Mouse (Mus musculus) frontal cortex, postnatal 14 days (tissue): ENCODE measurements around the gene M1ap.
A peak's percentile ranks its signal among the peaks of the same experiment; 100 is the strongest.

ENCODE experiments used
- DNase-seq, 2 experiments: peaks; one replicate each; pipeline ENCODE4 v3.0.0; 2022; ENCODE audit warnings: low spot score in 2 of 2

M1ap gene

DNA sequence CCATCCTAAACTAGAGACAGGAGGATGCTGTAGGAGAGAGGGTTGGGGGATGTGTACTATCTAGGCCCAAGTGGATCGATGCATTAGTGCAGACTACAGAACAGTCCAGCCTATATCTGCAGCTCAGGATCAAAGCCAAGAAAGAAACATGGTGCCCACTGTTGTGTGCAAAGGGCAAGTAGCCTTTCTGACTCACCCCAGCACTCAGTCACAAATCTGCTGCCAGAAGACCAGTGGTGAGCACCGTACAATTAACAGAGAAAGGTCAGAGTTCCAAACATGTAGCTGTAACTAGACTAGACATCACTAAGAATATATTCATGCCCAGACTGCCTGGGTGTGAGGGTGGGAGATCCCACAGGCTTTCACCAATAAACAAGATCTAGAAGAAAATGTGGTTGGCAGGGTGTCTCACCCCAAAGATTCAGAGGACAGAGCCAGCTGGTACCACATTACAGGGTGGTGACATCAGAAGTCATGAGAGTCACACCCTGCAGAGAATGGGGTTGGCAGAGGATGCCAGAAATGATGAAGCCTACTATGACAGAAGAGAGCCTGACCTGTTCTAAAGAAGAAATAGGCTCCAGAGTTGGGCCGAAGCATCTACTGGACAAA is 12.0 kb upstream of the M1ap start:
- no peak for DNase-seq

DNA sequence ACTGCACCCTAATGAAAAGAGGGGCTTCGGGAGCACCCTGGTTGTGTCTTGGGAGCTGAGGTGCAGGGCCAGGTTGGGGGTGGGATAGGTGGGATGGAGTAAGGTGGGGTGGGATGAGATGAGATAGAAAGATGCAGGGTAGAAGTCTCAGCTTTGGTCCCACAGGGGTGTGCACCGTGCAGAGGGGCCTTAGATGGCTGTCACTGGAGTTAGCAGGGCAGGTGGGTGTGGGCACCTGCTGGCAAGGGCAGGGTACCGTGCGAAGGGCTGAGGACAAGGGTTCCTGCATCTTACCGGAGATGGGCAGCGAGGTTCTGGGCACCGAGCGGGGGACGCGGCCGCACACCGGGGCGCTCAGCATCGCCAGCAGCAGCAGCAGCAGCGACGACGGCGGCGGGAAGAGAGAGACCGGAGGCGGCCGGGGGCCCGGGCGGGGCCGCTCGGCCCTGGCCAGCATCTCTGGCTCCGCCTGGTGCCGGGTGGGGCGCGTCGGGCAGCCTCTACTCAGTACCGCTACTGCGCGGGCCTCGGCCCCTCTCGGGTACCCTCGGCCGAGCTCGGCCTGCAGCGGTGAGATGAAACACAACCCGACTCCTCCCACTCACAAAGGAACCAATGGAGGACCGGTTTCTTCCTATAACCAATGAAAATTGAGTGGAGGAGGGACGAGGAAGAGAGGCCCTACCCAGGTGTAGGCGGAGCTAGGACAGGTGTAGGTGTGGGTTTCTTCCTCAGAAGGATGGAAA is 7.4 kb upstream of the M1ap start, which contains the start of gene Sema4f:
Gene Sema4f, minus strand, starts transcription at position 603 of the 746 bp plus-strand sequence.
- DNase-seq, result peak; percentile 61 to 74

DNA sequence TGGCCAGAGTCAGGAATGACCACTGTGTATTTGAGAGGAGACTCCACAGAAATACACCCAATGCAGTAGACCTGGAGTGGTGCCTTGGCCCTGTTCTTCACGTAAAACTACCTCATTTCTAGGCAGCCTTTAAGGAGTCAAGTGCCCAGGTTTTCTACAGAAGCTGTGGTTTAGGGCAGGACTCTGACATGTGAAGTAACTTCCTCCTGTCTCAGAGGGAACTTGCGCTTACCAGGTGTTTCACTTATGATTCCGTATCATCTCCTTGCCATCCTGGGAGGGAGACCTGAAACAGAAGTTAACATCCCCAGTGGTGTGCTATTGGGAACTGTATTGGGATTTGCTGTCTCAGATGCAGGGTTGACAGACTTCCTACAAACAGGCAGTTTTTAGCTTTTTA is 5.9 kb upstream of the M1ap start:
- no peak for DNase-seq

DNA sequence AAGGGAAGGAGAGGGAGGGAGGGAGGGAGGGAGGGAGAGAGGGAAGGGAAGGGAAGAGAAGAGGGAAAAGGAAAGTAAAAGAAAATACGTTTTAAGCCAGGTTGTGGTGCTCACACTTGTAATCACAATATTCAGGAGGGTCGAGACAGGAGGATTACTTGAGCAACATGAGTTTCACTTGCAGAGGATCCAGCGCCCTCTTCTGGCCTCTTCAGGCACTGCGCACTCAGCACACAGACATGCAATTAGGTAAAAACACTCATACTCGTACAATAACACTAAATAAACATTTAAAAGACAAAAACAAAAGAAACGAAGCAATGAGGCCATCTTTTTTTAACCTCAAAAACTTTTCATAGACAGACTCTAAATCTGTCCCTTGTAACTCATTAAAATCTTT is 952 bp upstream of the M1ap start:
- no peak for DNase-seq

DNA sequence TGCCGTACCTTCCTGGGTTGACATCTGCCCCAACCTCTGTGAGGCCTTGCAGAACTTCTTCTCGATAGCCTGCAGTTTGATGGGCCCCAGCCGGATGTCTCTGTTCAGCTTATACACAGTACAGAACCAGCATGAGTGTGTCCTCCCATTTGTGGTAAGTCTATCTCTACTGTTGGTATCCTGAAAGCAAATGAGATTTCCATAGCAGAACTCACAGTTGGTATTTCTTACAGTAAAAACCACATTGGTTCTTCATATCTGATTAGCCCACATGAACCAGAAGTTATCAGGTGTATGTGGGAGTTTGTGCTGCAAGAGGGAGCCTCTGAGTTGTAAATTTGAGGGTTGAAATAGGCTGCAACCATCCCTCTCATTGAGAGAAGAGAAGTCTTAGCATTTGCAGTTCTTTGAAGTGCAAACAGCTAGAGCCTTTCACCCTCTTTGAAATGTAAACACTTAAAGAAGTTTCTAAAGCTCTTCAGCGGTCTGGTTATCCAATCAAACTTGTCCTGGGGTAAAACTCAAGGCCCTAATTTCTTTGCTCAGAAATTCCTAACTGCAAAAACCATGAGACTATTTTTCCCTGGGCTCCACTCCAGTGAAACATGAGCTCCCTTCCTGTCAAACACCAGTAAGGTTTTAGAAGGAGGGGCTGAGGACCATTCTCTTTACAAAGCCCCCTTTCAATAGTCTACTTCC is 10.0 kb downstream of the M1ap start:
- no peak for DNase-seq

DNA sequence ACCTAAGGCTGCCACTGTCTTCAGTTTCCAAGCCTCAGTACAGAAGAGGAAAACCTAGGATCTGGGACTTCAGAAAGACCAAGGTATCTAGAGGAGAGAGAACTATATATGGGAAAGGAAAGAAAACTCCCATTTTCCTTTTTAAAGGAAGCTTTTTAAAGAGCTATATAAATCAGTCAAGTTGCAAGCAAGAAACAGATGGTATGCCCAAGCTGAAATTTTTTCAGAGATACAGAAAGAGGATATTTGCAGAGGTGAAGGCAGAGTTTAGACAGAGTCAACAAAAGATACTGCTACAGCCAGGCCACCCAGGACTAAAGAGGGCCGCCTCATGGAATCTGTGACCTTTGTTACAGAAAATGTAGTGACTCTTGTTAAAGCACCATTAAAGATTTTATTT is 15.0 kb downstream of the M1ap start:
- no peak for DNase-seq

DNA sequence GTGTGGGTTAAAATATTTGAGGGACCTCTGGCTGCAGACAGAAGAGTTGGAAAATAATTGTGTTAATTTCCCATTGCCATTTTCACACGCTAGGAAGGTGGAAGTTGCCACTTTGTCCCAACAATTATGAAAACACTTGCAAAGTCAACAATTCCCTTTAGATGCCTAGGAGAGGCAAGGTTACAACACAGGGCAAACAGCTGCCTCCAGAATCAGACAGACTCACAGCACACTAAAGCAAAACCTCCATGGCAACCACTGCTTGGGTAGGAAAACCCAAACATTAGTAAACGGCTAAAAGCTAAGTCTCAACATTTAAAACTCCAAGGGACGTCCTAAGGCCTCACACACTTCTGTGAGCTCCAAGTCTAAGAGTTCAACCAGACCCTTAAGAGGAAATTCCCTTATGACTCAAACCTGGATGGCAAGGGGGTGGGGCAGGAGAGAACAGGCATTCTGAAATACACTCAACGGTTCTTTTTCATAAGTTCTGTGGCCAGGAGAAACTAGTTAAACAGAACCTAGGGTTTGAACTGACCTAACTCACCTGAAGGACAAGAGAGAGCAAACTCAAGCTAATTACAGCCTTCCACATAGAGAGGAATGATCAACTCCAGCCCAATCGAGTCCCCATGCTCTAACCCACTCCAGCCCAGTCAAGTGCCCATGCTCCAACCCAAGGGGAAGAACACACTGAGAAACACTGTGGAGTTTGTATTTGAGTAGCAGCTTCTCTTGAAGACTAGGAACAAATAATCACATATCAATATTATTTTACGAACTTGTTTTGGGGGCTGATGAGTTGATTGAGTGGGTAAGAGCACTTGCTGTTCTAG is 22.8 kb downstream of the M1ap start:
- no peak for DNase-seq

DNA sequence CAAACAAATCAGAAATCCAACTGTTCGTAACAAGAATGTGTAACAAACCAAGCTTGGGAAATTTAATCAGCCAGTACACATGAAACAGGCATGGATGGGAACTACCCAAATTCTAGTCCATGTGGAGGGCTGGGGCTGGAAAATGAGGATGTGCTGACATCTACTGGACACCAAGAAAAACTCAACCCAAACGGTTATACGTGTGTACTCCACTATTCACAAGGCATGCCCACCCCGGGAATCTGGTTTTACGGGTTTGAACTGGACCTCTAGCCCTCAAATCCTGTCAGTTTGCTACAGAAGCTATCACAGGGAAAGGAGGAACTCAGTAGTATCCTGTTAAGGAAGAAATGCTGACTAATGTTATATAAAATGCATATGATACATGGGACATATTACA is 24.3 kb downstream of the M1ap start:
- DNase-seq, result peak; percentile 32 to 58

DNA sequence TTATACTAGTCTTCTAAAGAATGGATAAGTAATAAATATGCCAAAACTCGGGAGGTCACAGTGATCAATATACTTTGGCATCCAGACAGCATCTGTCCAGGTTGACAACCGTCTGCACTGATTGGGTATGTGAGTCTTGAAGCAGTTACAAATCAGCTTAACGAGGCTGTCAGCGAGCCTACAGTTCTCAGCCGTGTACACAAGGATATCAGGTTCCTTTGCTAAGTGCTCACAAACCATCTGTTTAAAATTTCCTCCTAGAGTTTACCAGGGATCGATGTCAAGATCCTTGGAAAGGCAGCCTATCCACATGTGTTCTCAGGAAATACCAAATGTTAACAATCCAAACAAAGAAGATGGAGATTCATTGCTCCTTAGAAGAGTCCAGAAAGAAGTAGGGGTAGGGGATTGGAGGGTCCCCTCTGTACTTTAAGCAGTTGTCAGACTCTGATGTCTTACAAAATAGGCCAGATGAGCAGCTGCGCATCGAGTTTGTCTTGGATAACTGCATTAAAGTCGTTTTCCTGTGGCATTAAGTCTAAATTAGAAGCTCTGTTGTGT is 40.8 kb downstream of the M1ap start:
- DNase-seq, result no peak

DNA sequence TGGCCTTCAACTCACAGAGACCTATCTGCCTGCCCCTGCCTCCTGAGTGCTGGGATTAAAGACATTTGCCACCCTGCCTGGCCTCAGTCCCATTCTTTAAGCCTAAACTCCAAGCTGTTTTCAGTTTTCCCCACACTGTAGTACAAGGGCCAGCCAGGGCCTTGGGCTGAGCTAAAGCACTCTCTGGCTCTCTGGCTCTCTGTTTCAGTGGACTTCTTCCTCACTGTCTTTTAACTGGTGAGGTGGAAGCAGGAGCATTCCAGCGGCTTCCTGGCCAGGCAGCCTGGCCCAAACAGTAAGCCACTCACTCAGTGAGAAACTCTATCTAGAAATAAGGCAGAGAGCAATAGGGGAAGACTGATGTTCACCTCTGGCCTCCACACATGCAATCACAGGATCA is 47.0 kb downstream of the M1ap start:
- no peak for DNase-seq

DNA sequence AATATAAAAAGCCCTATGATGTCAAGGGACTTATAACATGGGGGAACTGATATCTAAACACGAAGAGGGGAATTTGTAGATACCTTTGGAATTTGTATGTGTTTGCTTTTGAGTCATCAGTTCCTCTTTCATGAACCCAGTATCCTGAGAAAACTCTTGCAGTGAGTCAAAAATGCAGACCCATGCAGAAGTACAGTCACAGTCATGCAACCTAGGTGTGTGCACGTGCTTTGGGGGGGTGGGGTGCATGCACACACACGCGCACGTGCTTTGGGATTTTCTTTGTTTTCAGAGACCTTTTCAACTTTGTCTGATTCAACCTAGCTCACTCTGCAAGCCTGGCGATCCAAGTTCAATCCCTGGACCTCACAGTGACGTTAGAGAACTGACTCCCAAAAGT is 47.7 kb downstream of the M1ap start:
- DNase-seq, result no peak

DNA sequence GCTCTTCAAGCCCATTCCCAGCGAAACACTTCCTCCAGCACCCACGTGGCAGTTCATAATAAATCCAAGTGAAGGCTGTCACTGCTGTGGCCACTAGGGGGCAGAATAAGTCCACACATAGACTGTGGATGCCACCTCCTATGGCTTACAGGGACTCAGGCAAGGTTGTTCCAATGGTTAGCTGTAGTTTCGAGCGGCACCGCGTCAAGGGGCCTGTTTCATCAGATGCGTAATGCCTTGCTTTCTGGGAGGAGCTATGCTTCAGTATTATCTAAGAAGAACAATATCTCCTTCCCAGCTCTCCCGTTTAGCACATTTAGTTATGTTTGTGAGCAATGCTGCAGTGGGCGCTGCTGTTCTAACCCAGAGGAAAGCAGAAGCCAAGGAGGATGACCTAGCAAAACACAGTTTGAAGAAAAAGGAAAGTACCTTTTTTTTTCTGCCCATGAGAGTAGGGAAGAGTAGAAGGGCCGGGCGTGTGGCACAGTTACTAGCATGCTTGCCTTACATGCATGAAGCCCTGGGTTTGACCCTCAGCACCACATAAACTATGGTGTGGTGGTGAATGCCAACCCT is 50.1 kb downstream of the M1ap start:
- peak; percentile 88 to 92 for DNase-seq

DNA sequence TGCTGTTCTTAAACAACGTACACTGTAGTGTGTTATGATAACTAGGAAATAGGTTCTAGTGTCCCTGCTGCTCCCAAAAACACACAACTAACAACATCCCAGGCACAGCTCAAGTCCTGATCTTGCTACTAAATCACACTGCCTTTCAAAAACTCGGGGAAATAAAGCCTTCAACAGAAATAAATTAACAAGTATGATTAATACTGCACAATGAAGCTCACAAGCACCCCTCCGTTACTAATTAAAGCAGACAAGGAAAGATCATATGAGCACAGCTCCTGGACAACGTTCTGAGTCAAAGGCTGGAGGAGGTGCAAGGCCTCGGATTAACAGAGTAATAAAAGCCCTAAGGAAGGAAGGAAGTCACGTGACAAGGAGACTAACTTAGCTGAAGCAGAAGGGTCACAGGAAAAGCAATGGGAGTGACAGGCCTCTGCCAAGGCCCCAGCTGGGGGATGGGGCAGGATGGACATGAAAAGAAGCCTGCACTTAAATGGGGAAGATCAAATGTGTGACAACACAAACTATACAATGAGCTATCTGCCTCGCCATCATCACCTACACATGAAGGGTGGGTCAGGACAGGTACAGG is 50.9 kb downstream of the M1ap start:
- DNase-seq, result peak in 1 of 2 experiments; percentile 30

DNA sequence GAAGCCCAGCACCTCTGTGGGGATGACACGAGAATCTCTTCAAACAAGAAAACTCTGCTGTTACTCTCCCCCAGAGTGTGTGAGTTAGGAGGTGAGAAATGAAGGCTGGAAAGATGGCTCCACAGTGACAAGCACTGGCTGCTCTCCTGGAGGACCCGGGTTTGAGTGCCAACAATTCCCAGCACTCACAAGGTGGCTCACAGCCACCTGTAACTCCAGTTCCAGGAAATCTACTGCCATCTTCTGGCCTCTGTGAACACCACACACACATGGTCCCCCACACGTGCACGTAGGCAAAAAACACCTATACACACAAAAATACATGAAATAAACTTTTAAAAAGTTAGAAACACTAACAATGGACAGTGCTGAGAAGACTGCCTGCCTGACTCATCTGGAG is 51.6 kb downstream of the M1ap start:
- no peak for DNase-seq

DNA sequence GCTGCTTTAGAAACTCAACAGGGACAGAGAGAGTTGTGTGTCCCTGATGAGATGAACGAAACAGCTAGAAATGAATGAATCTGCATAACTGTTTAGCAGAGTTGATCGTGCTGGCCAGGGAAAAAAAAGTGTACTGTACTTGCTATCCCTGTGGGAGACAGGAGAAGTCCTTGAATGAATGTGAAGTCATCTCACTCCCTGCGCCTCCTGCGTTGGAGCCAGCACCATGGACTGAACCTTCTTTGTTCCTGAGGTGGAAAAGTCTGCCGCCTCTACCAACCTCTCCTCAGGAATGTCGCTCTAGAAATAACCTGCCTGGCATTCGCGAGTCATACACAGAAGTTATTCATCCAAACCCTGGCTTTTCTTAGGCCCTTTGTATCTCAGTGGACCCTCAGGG is 53.3 kb downstream of the M1ap start:
- no peak for DNase-seq

DNA sequence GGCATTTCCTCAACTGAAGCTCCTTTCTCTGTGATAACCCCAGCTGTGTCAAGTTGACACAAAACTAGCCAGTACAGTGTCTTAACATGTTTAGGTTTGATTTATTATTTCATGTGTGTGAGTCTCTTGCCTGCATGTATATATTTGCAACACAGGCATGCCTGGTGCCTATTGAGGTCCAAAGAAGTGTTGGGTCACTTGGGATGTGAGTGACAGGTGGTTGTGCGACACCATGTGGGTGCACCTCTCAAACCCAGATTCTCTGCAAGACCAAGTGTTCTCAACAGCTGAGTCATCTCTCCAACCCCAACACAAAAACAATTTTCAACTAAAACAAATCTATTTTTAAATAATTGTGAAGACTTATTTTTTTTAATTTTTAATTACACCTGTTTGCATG is 56.4 kb downstream of the M1ap start:
- no peak for DNase-seq

DNA sequence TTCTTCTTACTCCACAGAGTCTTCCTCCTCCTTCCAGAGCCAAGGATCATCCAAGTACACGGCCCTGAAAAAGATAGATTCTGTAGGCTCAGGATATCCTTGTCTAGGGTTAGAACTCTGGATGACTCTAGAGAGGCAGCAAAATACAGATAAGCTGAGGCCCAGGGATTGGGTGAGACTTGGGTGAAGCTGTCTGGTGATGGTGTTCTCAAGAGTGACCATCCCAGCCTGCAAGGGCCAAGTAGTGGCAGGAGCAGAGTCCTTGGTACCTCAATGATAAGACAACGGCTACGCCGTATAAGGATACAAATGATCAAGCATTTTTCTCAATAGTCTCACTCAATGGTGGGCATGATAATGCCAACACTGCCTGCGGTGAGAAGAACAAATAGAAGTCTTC is 57.1 kb downstream of the M1ap start:
- no peak for DNase-seq

DNA sequence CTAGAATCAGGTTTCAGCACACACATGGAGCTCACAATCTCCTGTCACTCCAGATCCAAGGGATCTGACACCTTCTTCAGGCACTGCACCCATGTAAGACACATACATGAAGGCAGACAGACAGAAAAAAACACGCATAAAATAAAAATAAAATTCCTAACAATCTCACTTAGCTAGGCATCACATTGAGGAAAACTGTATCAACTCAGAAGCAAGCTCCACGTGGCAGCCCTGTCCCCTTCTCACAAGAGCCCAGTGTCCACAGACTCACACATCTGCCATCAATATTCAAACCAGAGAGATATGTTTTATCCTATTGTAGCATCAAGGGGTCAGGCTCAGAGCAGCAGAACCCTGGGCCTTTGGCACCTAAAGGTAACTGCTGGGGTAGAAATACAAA is 57.6 kb downstream of the M1ap start:
- DNase-seq, result no peak

DNA sequence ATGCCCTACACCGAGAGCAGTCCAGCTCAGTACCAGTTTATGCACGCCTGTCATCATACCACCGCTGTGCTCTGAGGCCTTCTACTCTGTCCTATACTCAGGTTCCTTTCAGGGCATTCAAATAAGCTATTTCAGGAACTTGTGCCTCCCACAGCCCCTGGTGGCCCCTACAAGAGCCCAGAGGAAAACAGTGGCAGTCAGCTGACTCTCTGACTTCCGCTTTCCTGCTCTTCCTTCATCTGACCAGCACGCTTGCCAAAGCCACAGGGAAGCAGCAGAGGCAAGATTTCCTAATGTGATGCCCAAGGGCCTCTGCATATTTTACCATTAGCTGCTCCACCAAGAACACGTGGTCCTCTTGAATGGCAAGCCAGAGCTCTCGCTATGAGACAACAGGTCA is 58.2 kb downstream of the M1ap start:
- DNase-seq, result no peak

DNA sequence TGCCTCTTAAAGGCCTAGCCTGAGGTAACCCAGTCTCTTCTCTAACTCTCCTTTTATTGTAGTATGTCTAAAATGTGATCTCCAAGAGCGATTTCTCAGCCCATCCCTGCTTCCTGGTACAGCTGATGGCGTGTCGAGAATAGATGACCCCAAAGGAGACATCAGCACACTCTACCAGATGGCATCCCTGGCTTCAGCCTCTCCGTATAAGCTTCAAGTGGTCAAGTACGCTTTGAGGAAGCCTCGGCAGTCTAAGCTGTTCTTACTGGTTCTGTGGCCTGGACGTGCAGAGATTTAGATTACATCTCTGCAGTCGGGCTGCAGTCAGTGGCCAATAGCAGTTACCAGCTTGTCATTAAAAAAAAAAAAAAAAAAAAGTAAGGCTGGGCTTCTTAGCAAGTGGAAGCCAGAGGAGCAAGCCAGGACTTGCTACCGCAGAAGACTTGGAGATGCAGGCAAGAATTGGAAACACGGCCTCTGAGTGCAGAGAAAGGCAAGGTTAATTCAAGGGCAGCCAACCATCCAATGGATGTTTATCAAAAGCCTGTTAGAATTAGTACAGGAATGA is 58.8 kb downstream of the M1ap start:
- DNase-seq, result no peak

DNA sequence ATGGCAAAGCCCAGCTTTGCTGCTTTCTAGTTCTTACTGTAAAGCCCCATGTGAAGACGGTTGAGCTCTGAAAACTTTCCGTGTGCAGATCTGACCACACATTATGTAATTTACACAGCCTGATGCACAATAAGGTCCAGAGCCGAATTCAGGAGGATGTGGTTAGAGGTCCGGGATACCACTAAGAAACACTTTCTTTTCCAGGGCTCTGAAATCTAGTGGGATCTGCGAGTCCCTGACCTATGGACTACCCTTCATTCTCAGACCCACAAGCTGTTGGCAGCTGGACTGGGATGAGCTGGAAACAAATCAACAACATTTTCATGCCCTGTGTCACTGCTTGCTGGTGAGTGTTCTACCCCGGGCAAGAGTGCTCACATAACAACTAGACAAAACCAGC is 59.4 kb downstream of the M1ap start:
- no peak for DNase-seq
